Mouse (Mus musculus) limb, embryonic 10.5 days (tissue): Measurements from ENCODE around the gene Tspan9. TPM values are rescaled to one million over a fixed set of nuclear protein-coding genes. Genes with fewer than 3 reads are reported as not detected.
A peak's percentile ranks its signal among the peaks of the same experiment; 100 is the strongest.

Source experiments
- DNase-seq: peaks from one replicate; pipeline ENCODE4 v3.0.0-alpha.2; 2017; ENCODE audit warnings: low spot score
- H3K27ac ChIP-seq: fragments of 300-500 bp; sonication (generic); 2 replicates; pipeline ENCODE4 v1.5.1; 2016; ENCODE audit warnings: mild to moderate bottlenecking
- H3K27me3 ChIP-seq: fragments of 300-500 bp; sonication (generic); 2 replicates; pipeline ENCODE4 v1.6.1; 2016; ENCODE audit warnings: low read depth, mild to moderate bottlenecking; ENCODE audit not compliant: poor library complexity, severe bottlenecking
- H3K36me3 ChIP-seq: fragments of 300-500 bp; sonication (generic); 2 replicates; pipeline ENCODE4 v1.6.1; 2016; ENCODE audit warnings: mild to moderate bottlenecking, moderate library complexity
- H3K4me1 ChIP-seq: fragments of 300-500 bp; sonication (generic); 2 replicates; pipeline ENCODE4 v1.6.1; 2016
- H3K4me3 ChIP-seq: fragments of 300-500 bp; sonication (generic); 2 replicates; pipeline ENCODE4 v1.5.1; 2016; ENCODE audit warnings: mild to moderate bottlenecking, moderate library complexity
- H3K9me3 ChIP-seq: fragments of 300-500 bp; sonication (generic); replicated peaks from 2 replicates; pipeline ENCODE4 v1.6.1; 2016; ENCODE audit warnings: mild to moderate bottlenecking
- WGBS: fragments of 180-500 bp; shearing (Covaris S2); methylation state at CpG from one replicate; pipeline ENCODE4 v1.1.7; 2016; 5-methylcytosine and 5-hydroxymethylcytosine counted together
- polyA plus RNA-seq: library from polyadenylated mRNA; unstranded; fragments of >200 nt; fragmentation: Nextera tagmentation; extraction: Ambion mirVana; gene quantifications from 2 replicates; pipeline ENCODE4 v1.2.1, GENCODE M21; 2016

Gene Tspan9
- polyA plus RNA-seq, 1 experiment from 2014 or later, result 78.5 TPM

DNA sequence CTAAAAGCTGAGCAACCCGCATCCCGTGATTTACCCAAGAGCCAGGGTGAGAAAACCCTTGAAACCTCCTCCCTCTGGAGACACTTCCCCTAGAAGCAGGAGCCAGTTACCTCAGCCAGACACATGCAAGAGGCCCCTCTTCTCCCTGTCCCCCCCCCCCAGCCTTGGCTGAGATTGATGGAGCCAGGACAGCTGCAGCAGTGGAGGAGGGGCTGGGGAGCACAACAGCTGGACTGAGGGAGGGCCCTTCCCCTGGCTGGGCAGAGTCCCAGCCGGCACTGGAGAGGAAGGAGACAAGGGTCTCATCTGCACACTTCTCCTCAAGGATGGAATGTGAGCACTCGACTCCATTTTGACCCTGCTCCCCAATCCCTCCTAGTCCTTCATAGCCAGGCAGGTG is 64.9 kb downstream of the Tspan9 start:
- no peaks in the 10 kb centered on the region for H3K9me3 ChIP-seq
- DNase-seq, result peak; percentile 60
- peaks cover 12% of the 10 kb centered on the region for H3K36me3 ChIP-seq
- H3K4me1 ChIP-seq, result peaks cover 79% of the 10 kb centered on the region
- H3K4me3 ChIP-seq, result no peak overlapping the region
- no peaks in the 10 kb centered on the region for H3K27me3 ChIP-seq
- peak overlapping the region; percentile 72 for H3K27ac ChIP-seq
- 27% methylated on average over 4 of the region's 4 CpGs for WGBS

DNA sequence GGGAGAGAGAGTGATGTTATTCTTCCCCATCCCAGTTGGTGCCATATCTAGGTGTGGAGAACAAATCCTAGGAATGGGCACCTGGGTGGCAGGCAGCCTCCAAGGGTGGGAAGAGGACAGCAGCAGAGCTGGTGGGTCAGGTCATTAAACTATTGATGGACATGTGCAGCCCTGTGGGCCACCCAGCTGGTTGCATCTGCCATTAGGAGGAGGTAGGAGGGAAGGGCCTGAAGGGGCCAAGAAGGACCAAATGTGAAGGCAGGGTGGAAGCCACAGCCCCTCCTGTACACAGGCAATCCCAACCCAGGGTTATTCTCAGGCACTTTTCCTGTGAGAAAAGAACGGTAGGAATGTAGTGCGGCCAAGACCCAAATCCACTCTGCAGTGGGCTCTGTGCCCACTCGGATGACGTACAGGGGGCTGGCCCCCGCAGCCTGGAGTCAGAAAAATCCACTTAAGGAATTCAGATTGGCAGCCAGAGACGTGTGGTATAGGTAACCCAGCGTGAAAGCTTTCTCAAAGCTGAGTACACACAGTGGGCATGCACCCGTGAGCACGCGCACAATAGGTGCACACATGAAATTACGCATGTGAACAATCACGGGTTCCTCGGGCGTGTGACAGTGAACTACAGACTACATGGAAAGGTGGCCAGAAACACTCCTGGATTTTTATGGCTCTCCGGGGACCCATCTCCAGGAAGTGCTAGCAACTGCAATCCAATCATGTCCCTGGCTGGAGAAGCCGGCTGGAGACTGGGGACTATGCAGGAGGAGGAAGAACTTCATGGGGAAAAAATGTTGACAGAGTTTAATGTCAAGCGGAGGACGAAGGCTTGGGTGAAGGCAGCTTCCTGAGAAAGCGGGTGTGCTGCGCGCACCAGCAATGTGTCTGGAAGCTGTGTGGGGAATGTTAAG is 67.0 kb downstream of the Tspan9 start:
- Histone ChIP-seq H3K27me3 (no peaks in the 10 kb centered on the region), H3K4me1 (peaks cover 81% of the 10 kb centered on the region), H3K9me3 (no peaks in the 10 kb centered on the region), H3K27ac (peak overlapping the region; percentile 69), H3K36me3 (peaks cover 5% of the 10 kb centered on the region; the same call in 1 of the 2 replicates), H3K4me3 (no peak overlapping the region)
- 82% methylated on average over 21 of the region's 21 CpGs for WGBS
- no peak for DNase-seq

- Histone ChIP-seq H3K9me3 (no peaks in the 10 kb centered on the region), H3K27me3 (no peaks in the 10 kb centered on the region), H3K4me3 (no peak overlapping the region), H3K36me3 (peaks cover 3% of the 10 kb centered on the region; the same call in 1 of the 2 replicates), H3K27ac (peak overlapping the region; percentile 69; the same call in 1 of the 2 replicates), H3K4me1 (peaks cover 81% of the 10 kb centered on the region)
- WGBS, result 61% methylated on average over 5 of the region's 5 CpGs
- no peak for DNase-seq
Measured at GRCm38 (mm10) chr6:128075453-128076003, 67.9 kb downstream of the Tspan9 start.

GRCm38 (mm10) chr6:128070921-128071558 is 72.4 kb downstream of the Tspan9 start:
- no peak overlapping the region for H3K4me3 ChIP-seq
- peaks cover 12% of the 10 kb centered on the region for H3K36me3 ChIP-seq
- 88% methylated on average over 12 of the region's 12 CpGs for WGBS
- peaks cover 74% of the 10 kb centered on the region for H3K4me1 ChIP-seq
- H3K27me3 ChIP-seq, result no peaks in the 10 kb centered on the region
- no peak for DNase-seq
- H3K9me3 ChIP-seq, result no peaks in the 10 kb centered on the region
- peak overlapping the region; percentile 78 for H3K27ac ChIP-seq

DNA sequence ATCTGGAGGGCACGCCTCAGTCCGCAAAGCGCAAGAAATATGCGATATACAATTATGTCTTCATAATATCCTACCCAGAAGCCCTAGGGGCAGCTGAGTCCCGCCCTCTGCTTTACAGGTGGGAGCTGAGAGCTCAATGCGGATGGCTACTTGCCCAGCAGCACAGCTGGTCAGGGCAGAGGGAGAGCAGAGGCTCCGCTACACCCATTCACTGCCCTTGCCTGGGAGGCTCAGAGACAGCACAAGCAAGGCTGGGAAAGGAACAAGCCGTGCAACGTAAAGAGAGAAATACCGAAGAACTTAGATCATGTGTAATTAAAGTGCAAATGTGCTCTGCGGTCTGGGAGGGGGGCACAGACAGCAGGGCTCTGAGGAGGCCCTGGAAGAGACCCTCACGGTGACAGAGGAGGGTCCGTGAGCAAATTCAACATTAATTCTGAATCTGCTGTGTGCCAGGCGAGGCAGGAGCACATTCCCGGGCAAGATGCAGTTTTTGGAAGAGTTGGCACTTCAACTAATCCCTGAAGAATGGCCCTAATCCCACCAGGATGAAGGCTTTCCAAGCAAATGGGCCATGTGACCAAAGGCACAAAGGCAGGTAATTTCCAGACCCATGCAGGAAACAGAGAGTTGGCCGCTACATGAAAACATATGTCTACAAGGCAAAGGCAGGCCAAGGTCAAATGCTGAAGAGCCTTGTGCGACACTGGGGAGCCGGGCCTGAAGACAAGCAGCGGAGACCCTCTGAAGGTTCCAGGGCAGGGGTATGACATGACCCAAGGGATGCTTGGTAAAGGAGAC is 73.1 kb downstream of the Tspan9 start:
- WGBS, result 82% methylated on average over 19 of the region's 19 CpGs
- peaks cover 75% of the 10 kb centered on the region for H3K4me1 ChIP-seq

DNA sequence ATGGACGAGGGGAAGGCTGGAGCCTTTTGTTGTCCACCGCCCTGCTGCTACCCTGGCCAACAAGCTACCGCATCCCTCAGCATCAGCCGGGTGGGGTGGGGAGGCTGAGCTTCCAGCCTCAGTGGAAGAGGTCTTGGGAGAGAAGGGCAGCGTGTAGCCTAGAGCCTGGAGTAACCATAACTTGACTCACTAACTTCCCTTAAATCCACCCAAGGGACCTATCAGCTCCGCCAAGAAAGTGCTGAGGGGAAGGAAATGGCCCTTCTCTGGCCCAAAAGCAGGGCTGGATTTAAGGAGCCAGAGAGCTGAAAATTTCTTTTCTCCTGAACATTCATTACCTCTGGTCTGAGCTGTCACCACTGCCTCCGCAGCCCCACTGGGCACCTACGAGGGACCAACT is 75.2 kb downstream of the Tspan9 start:
- peaks cover 81% of the 10 kb centered on the region for H3K4me1 ChIP-seq
- DNase-seq, result no peak
- H3K27ac ChIP-seq, result peak overlapping the region; percentile 84
- 92% methylated on average over 8 of the region's 8 CpGs for WGBS
- H3K4me3 ChIP-seq, result no peak overlapping the region
- peaks cover 11% of the 10 kb centered on the region for H3K36me3 ChIP-seq
- no peaks in the 10 kb centered on the region for H3K27me3 ChIP-seq
- no peaks in the 10 kb centered on the region for H3K9me3 ChIP-seq

More for the DNA sequence above, 73.1 kb downstream of the Tspan9 start:
- Histone ChIP-seq H3K27me3 (no peaks in the 10 kb centered on the region), H3K4me3 (no peak overlapping the region), H3K27ac (peak overlapping the region; percentile 78), H3K9me3 (no peaks in the 10 kb centered on the region), H3K36me3 (peaks cover 11% of the 10 kb centered on the region)
- no peak for DNase-seq

- Histone ChIP-seq H3K4me3 (peak overlapping the region; percentile 27; the same call in 1 of the 2 replicates), H3K4me1 (peaks cover 75% of the 10 kb centered on the region), H3K9me3 (no peaks in the 10 kb centered on the region), H3K36me3 (peaks cover 20% of the 10 kb centered on the region), H3K27ac (peak overlapping the region; percentile 84), H3K27me3 (no peaks in the 10 kb centered on the region)
- WGBS, result 12% methylated on average over 7 of the region's 7 CpGs
- DNase-seq, result peak; percentile 75
Measured at GRCm38 (mm10) chr6:128065982-128066381, 77.4 kb downstream of the Tspan9 start.

DNA sequence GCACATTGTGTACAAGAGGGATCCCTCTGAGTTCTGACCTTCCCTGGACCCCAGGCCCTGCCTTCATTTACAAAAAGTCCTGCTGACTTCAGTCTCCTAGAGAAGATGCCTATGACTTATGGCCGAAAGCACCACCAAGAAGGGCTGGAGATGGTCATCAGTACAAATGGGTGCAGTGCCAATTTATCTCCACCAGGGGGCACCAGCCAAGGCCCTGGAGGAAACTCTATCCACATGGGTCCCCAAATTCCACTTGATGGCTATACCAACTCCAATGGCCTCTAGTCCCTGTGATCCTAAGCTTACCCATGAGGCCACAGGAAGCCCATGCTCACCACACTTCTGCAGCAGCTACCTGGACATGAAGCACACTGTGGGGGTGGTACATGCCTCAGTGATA is 79.9 kb downstream of the Tspan9 start:
- H3K9me3 ChIP-seq, result no peaks in the 10 kb centered on the region
- H3K4me3 ChIP-seq, result no peak overlapping the region
- H3K36me3 ChIP-seq, result peaks cover 15% of the 10 kb centered on the region
- 82% methylated on average over 1 of the region's 1 CpGs for WGBS
- no peaks in the 10 kb centered on the region; the same call in 1 of the 2 replicates for H3K27me3 ChIP-seq
- peak; percentile 50 for DNase-seq
- no peak overlapping the region for H3K27ac ChIP-seq
- peaks cover 64% of the 10 kb centered on the region for H3K4me1 ChIP-seq

GRCm38 (mm10) chr6:128062784-128063183 is 80.6 kb downstream of the Tspan9 start:
- Histone ChIP-seq H3K27ac (no peak overlapping the region), H3K9me3 (no peaks in the 10 kb centered on the region), H3K27me3 (no peaks in the 10 kb centered on the region; the same call in 1 of the 2 replicates), H3K36me3 (peaks cover 10% of the 10 kb centered on the region), H3K4me1 (peaks cover 64% of the 10 kb centered on the region), H3K4me3 (no peak overlapping the region)
- DNase-seq, result no peak
- 68% methylated on average over 6 of the region's 6 CpGs for WGBS

GRCm38 (mm10) chr6:128062216-128062615 is 81.2 kb downstream of the Tspan9 start:
- WGBS, result 89% methylated on average over 13 of the region's 13 CpGs
- Histone ChIP-seq H3K27ac (no peak overlapping the region), H3K36me3 (peaks cover 9% of the 10 kb centered on the region; the same call in 1 of the 2 replicates), H3K4me1 (peaks cover 60% of the 10 kb centered on the region), H3K9me3 (no peaks in the 10 kb centered on the region), H3K27me3 (no peaks in the 10 kb centered on the region; the same call in 1 of the 2 replicates), H3K4me3 (no peak overlapping the region)
- DNase-seq, result no peak

DNA sequence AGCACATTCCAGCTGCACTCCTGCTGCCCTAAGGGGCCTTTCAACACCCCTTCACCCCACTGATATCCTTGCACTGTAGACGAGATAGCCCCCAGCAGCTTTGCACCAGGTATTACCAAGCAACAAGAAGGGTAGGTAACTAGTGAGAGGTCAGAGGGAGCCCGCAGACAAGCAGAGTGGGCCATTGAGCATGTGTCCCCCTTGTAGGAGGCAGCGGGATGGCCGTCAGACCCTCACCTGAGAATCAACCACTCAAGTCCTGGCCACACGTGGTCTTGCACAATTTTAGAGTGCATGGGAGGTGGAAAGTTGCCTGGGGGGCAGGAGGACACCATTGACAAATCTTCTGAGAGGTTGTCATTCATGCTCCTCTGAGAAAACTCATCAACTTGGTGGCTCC is 82.1 kb downstream of the Tspan9 start:
- no peak for DNase-seq
- 88% methylated on average over 5 of the region's 5 CpGs for WGBS
- Histone ChIP-seq H3K27me3 (no peaks in the 10 kb centered on the region; the same call in 1 of the 2 replicates), H3K9me3 (no peaks in the 10 kb centered on the region), H3K4me1 (peaks cover 51% of the 10 kb centered on the region), H3K36me3 (peaks cover 9% of the 10 kb centered on the region; the same call in 1 of the 2 replicates), H3K4me3 (no peak overlapping the region), H3K27ac (no peak overlapping the region)

GRCm38 (mm10) chr6:128058570-128058969 is 84.8 kb downstream of the Tspan9 start:
- Histone ChIP-seq H3K36me3 (peaks cover 9% of the 10 kb centered on the region; the same call in 1 of the 2 replicates), H3K27me3 (no peaks in the 10 kb centered on the region; the same call in 1 of the 2 replicates), H3K27ac (peak overlapping the region; percentile 2; the same call in 1 of the 2 replicates), H3K4me3 (no peak overlapping the region), H3K4me1 (peaks cover 44% of the 10 kb centered on the region), H3K9me3 (no peaks in the 10 kb centered on the region)
- 22% methylated on average over 9 of the region's 9 CpGs for WGBS
- DNase-seq, result no peak
